In genomic region chr7:84113035-84113390, GRCm38 (mm10) we compare ENCODE assay signal across 22 mouse cellular contexts. TPM values are rescaled to one million over a fixed set of nuclear protein-coding genes. Genes with fewer than 3 reads are reported as not detected.
DNase-seq lines count a peak whose midpoint lies in the region; ATAC-seq lines count a peak whose summit lies in the region.
"Had no signal": no experiment of that assay in that cellular context is flagged by ENCODE, and none has a peak within 500 bp of the region (broad histone marks: within the 10 kb centered on the region; RNA-seq: fewer than 3 reads in every experiment).

No protein-coding gene starts in this region.

- H3K36me3 ChIP-seq in midbrain, embryonic 15.5 days (replicated peaks): peaks cover 7% of the 10 kb centered on the region; the same call in 1 of the 2 replicates
- H3K36me3 ChIP-seq in kidney, embryonic 14.5 days (ENCODE audit: control insufficient read depth, insufficient read depth, low read length): peaks cover 26% of the 10 kb centered on the region

- 48% methylated on average over 8 of the region's 8 CpGs for WGBS in midbrain, embryonic 15.5 days
- WGBS in kidney, embryonic 14.5 days: 88% methylated on average over 8 of the region's 8 CpGs

- H3K9ac ChIP-seq in midbrain, embryonic 15.5 days: no peak overlapping the region
- no peak overlapping the region for H3K9ac ChIP-seq in kidney, embryonic 14.5 days (ENCODE audit: low read depth, low read length)
- H3K9ac ChIP-seq: heart, embryonic 15.5 days had no signal

- peak; percentile 44; the same call in 1 of the 2 replicates for ATAC-seq in midbrain, embryonic 15.5 days (replicated peaks)
- ATAC-seq in kidney, embryonic 14.5 days (ENCODE audit: low FRiP score, low TSS enrichment): no peak
- ATAC-seq: activated CD4-positive, CD25-positive, alpha-beta regulatory T cell, adult 4 months had no signal

- peaks cover 26% of the 10 kb centered on the region for H3K4me1 ChIP-seq in midbrain, embryonic 15.5 days
- peaks cover 10% of the 10 kb centered on the region for H3K4me1 ChIP-seq in kidney, embryonic 14.5 days (ENCODE audit: control insufficient read depth, insufficient read depth, low read length)

- peak overlapping the region; percentile 27 for H3K27ac ChIP-seq in midbrain, embryonic 15.5 days
- no peak overlapping the region for H3K27ac ChIP-seq in kidney, embryonic 14.5 days (ENCODE audit: low read depth, low read length)
- H3K27ac ChIP-seq: embryonic facial prominence, embryonic 10.5 days had no signal

- H3K27me3 ChIP-seq in midbrain, embryonic 15.5 days (replicated peaks): no peaks in the 10 kb centered on the region
- no peaks in the 10 kb centered on the region for H3K27me3 ChIP-seq in kidney, embryonic 14.5 days (ENCODE audit: control insufficient read depth, insufficient read depth, low read length)
- H3K27me3 ChIP-seq: heart, embryonic 15.5 days had no signal

- no peak overlapping the region for H3K4me2 ChIP-seq in midbrain, embryonic 15.5 days
- H3K4me2 ChIP-seq in kidney, embryonic 14.5 days (replicated peaks; ENCODE audit: low read depth, low read length): no peak overlapping the region
- H3K4me2 ChIP-seq: heart, embryonic 15.5 days; liver, embryonic 11.5 days had no signal

- no peak overlapping the region for H3K4me3 ChIP-seq in midbrain, embryonic 15.5 days
- H3K4me3 ChIP-seq in kidney, embryonic 14.5 days (ENCODE audit: low read length): no peak overlapping the region
- H3K4me3 ChIP-seq: embryonic facial prominence, embryonic 10.5 days; erythroblast, embryonic 14.5 days; heart, embryonic 15.5 days had no signal

- peak; percentile 78 for DNase-seq in heart, adult 11 months
- DNase-seq in heart, adult 18-20 months: no peak
- peak; percentile 42 for DNase-seq in retina, postnatal 1 day
- no peak for DNase-seq in retina, embryonic 14.5 days (ENCODE audit: low spot score)
- no peak for DNase-seq in testis, postnatal 14 days (ENCODE audit: low spot score)
- no peak for DNase-seq in cerebellum, postnatal 4 days (ENCODE audit: low spot score in 2 of 2)
- DNase-seq: adrenal gland, postnatal 25 days; cerebellum, postnatal 14 days; kidney, adult 8-10 months; lung, postnatal 36 days; right cerebral cortex, postnatal 4 days; thymus, adult 2 months had no signal

- H3K9me3 ChIP-seq in midbrain, embryonic 15.5 days: no peaks in the 10 kb centered on the region
- H3K9me3 ChIP-seq in kidney, embryonic 14.5 days (ENCODE audit: control insufficient read depth, low read length): no peaks in the 10 kb centered on the region
- H3K9me3 ChIP-seq: embryonic facial prominence, embryonic 10.5 days; heart, embryonic 15.5 days had no signal

RNA-seq across cellular contexts. Expression of gene Cemip, which starts 26.7 kb away (rescaled TPM):
- under 1 TPM in 1 of 2 experiments, not detected in 1; 0.08 TPM for total RNA-seq in heart, adult 18-20 months (2021)
- 0.50 and 0.61 TPM in 2 replicates for polyA plus RNA-seq in midbrain, embryonic 15.5 days (2015; fragmentation: Nextera tagmentation; extraction: Ambion mirVana)
- polyA plus RNA-seq in kidney, embryonic 14.5 days (2014; fragmentation: Nextera tagmentation; extraction: Ambion mirVana): 0.16 and 0.36 TPM in 2 replicates
- total RNA-seq: gastrocnemius, adult 18-20 months; granulocyte monocyte progenitor cell, adult 5-6 weeks; monocyte, adult 5-6 weeks had no signal

RNA-seq across cellular contexts. Expression of gene Abhd17c, which starts 38.7 kb away (rescaled TPM):
- 10 to 100 TPM; 29.8 to 35.7 TPM for total RNA-seq in heart, adult 18-20 months (2021)
- 69.9 and 74.4 TPM in 2 replicates for polyA plus RNA-seq in midbrain, embryonic 15.5 days (2015; fragmentation: Nextera tagmentation; extraction: Ambion mirVana)
- 37.8 and 49.3 TPM in 2 replicates for polyA plus RNA-seq in kidney, embryonic 14.5 days (2014; fragmentation: Nextera tagmentation; extraction: Ambion mirVana)

Comparison
In these comparisons a context has a peak if more than half of its experiments do, and no peak if none do; other contexts are left out.
1. DNase-seq: peak in heart, adult 11 months (single experiment) and retina, postnatal 1 day (single experiment); none in heart, adult 18-20 months (0 of 2), retina, embryonic 14.5 days (single experiment), testis, postnatal 14 days (single experiment) and cerebellum, postnatal 4 days (0 of 2).